Mouse (Mus musculus) liver, adult 2 months (tissue): ENCODE results near the gene Ephb4. TPM values are rescaled to one million over a fixed set of nuclear protein-coding genes. Genes with fewer than 3 reads are reported as not detected.

ENCODE experiments used
- DNase-seq: peaks from one replicate; pipeline ENCODE4 v3.0.0-alpha.2; 2011; ENCODE audit warnings: low read depth, low spot score; ENCODE audit errors: extremely low read depth
- H3K27ac ChIP-seq: fragments of 200-500 bp; replicated peaks from 2 replicates; pipeline ENCODE4 v1.5.1; 2012; ENCODE audit warnings: low read depth, mild to moderate bottlenecking, control low read depth, inconsistent platforms, low read length; ENCODE audit not compliant: insufficient read depth
- H3K27me3 ChIP-seq: fragments of 200-500 bp; 2 replicates; pipeline ENCODE4 v1.6.1; 2012; ENCODE audit warnings: mild to moderate bottlenecking, moderate library complexity, low read length, inconsistent platforms; ENCODE audit not compliant: control insufficient read depth, insufficient read depth
- H3K36me3 ChIP-seq: fragments of 200-500 bp; 2 replicates; pipeline ENCODE4 v1.6.1; 2012; ENCODE audit warnings: low read length, inconsistent platforms; ENCODE audit not compliant: control insufficient read depth, insufficient read depth
- H3K4me1 ChIP-seq: fragments of 200-500 bp; 2 replicates; pipeline ENCODE4 v1.6.1; 2011; ENCODE audit warnings: low read length; ENCODE audit not compliant: control insufficient read depth, insufficient read depth
- H3K4me3 ChIP-seq: fragments of 200-500 bp; 2 replicates; pipeline ENCODE4 v1.5.1; 2011; ENCODE audit warnings: low read depth, mild to moderate bottlenecking, control low read depth, low read length, moderate library complexity; ENCODE audit not compliant: insufficient read depth
- H3K79me2 ChIP-seq: fragments of 200-500 bp; 2 replicates; pipeline ENCODE4 v1.6.1; 2012; ENCODE audit warnings: inconsistent platforms, mild to moderate bottlenecking, low read length, moderate library complexity; ENCODE audit not compliant: control insufficient read depth, insufficient read depth
- H3K9ac ChIP-seq: fragments of 200-500 bp; 2 replicates; pipeline ENCODE4 v1.6.1; 2012; ENCODE audit warnings: low read depth, mild to moderate bottlenecking, control low read depth, inconsistent platforms, low read length
- CTCF ChIP-seq: fragments of 200-500 bp; IDR thresholded peaks from 2 replicates; pipeline ENCODE4 v1.5.1; 2011; ENCODE audit warnings: low read depth, low read length, control low read depth
- POLR2A ChIP-seq: fragments of 200-500 bp; IDR thresholded peaks from 2 replicates; pipeline ENCODE4 v1.6.1; 2011; ENCODE audit warnings: low read length, control low read depth; ENCODE audit not compliant: insufficient read depth; ENCODE audit errors: extremely low read depth
- WGBS: fragments of 180-500 bp; shearing (Covaris S2); methylation state at CpG from one replicate; pipeline ENCODE4 v1.1.7; 2018; 5-methylcytosine and 5-hydroxymethylcytosine counted together
- polyA plus RNA-seq: library from polyadenylated mRNA; depleted of rRNA; stranded (reverse); fragments of >200 nt; gene quantifications from 2 replicates; pipeline ENCODE4 v1.2.3, GENCODE M21; 2012
- total RNA-seq: library from RNA; depleted of rRNA; stranded (reverse); fragments of >200 nt; gene quantifications from 2 replicates; pipeline ENCODE4 v1.2.3, GENCODE M21; 2014

Ephb4 gene
- total and polyA plus RNA-seq, 2 experiments = 10.8 to 14.1 TPM

GRCm38 (mm10) chr5:137332857-137333511, 16.9 kb upstream of the Ephb4 start:
- Histone ChIP-seq H3K4me3 (peak overlapping the region; percentile 81), H3K36me3 (no peaks in the 10 kb centered on the region), H3K79me2 (no peaks in the 10 kb centered on the region), H3K4me1 (peaks cover 6% of the 10 kb centered on the region), H3K27ac (no peak overlapping the region), H3K9ac (peak overlapping the region; percentile 56), H3K27me3 (no peaks in the 10 kb centered on the region)
- WGBS = 22% methylated on average over 15 of the region's 15 CpGs
- DNase-seq = no peak
- TF ChIP-seq CTCF = no peak
- no peak for TF ChIP-seq POLR2A

- Histone ChIP-seq H3K79me2 (no peaks in the 10 kb centered on the region), H3K4me1 (peaks cover 6% of the 10 kb centered on the region), H3K27me3 (no peaks in the 10 kb centered on the region), H3K9ac (peak within 1 kb of the TSS; percentile 60), H3K27ac (no peak within 1 kb of the TSS), H3K36me3 (no peaks in the 10 kb centered on the region), H3K4me3 (peak within 1 kb of the TSS; percentile 81)
- DNase-seq = peak; percentile 77
- WGBS = under 1% methylated on average over 44 of the region's 44 CpGs
- TF ChIP-seq POLR2A (no peak), CTCF (peak; percentile 94)
Measured at GRCm38 (mm10) chr5:137333512-137334174, 16.3 kb upstream of the Ephb4 start, which contains the start of gene Slc12a9. TSS of gene Slc12a9 (minus strand) at chr5:137333597.

GRCm38 (mm10) chr5:137334317-137334716, 15.6 kb upstream of the Ephb4 start:
- 45% methylated on average over 10 of the region's 10 CpGs for WGBS
- H3K4me1 ChIP-seq = peaks cover 8% of the 10 kb centered on the region
- no peaks in the 10 kb centered on the region for H3K79me2 ChIP-seq
- H3K4me3 ChIP-seq = no peak overlapping the region
- H3K27ac ChIP-seq = no peak overlapping the region
- H3K27me3 ChIP-seq = no peaks in the 10 kb centered on the region
- no peak for TF ChIP-seq CTCF
- TF ChIP-seq POLR2A = no peak
- peak; percentile 17 for DNase-seq
- H3K9ac ChIP-seq = no peak overlapping the region
- H3K36me3 ChIP-seq = no peaks in the 10 kb centered on the region

GRCm38 (mm10) chr5:137335066-137335465, 14.8 kb upstream of the Ephb4 start:
- 90% methylated on average over 6 of the region's 6 CpGs for WGBS
- Histone ChIP-seq H3K36me3 (no peaks in the 10 kb centered on the region), H3K9ac (no peak overlapping the region), H3K4me3 (no peak overlapping the region), H3K79me2 (no peaks in the 10 kb centered on the region), H3K4me1 (peaks cover 8% of the 10 kb centered on the region), H3K27me3 (no peaks in the 10 kb centered on the region), H3K27ac (no peak overlapping the region)
- no peak for TF ChIP-seq POLR2A
- TF ChIP-seq CTCF = no peak
- DNase-seq = no peak

- no peak overlapping the region for H3K9ac ChIP-seq
- H3K36me3 ChIP-seq = no peaks in the 10 kb centered on the region
- WGBS = 50% methylated on average over 8 of the region's 8 CpGs
- no peak overlapping the region for H3K27ac ChIP-seq
- no peaks in the 10 kb centered on the region for H3K27me3 ChIP-seq
- peaks cover 8% of the 10 kb centered on the region for H3K4me1 ChIP-seq
- no peak for TF ChIP-seq CTCF
- TF ChIP-seq POLR2A = no peak
- DNase-seq = no peak
- H3K4me3 ChIP-seq = no peak overlapping the region
- H3K79me2 ChIP-seq = no peaks in the 10 kb centered on the region
Measured at GRCm38 (mm10) chr5:137337190-137337589, 12.7 kb upstream of the Ephb4 start.

- under 1% methylated on average over 19 of the region's 19 CpGs for WGBS
Measured at GRCm38 (mm10) chr5:137338256-137338655, 11.7 kb upstream of the Ephb4 start.

More at GRCm38 (mm10) chr5:137338256-137338655, 11.7 kb upstream of the Ephb4 start:
- Histone ChIP-seq H3K36me3 (no peaks in the 10 kb centered on the region), H3K27me3 (no peaks in the 10 kb centered on the region), H3K9ac (peak overlapping the region; percentile 78), H3K4me3 (peak overlapping the region; percentile 58), H3K79me2 (no peaks in the 10 kb centered on the region), H3K27ac (peak overlapping the region; percentile 81), H3K4me1 (peaks cover 8% of the 10 kb centered on the region)
- TF ChIP-seq POLR2A (0 out of 2 replicates have a peak, but pooled peaks have one; percentile 19), CTCF (no peak)
- peak; percentile 86 for DNase-seq
